Mouse (Mus musculus): ENCODE data around the gene Dennd2c.

Gene Dennd2c

GRCm38 (mm10) chr3:103102454-103103390 is at the start of gene Dennd2c:
TSS of gene Dennd2c (plus strand) at chr3:103102604.
- DNase-seq (ENCODE audit: low spot score): peak; percentile 90

- no peak for DNase-seq (ENCODE audit: low spot score)
Observed at GRCm38 (mm10) chr3:103056016-103056595, 46.3 kb upstream of the Dennd2c start.

- DNase-seq (ENCODE audit: low spot score): no peak
Observed at GRCm38 (mm10) chr3:103057752-103058151, 44.7 kb upstream of the Dennd2c start.

GRCm38 (mm10) chr3:103058207-103059157 is 43.9 kb upstream of the Dennd2c start, which contains the start of gene Nras:
TSS of gene Nras (plus strand) at chr3:103058285.
- peak; percentile 88 for DNase-seq (ENCODE audit: low spot score)

GRCm38 (mm10) chr3:103066927-103067326 is 35.5 kb upstream of the Dennd2c start:
- DNase-seq (ENCODE audit: low spot score): no peak

GRCm38 (mm10) chr3:103068971-103069370 is 33.4 kb upstream of the Dennd2c start:
- DNase-seq (ENCODE audit: low spot score): no peak

- no peak for DNase-seq (ENCODE audit: low spot score)
Observed at GRCm38 (mm10) chr3:103073771-103074170, 28.6 kb upstream of the Dennd2c start, which contains the start of gene Ampd1. TSS of gene Ampd1 (plus strand) at chr3:103074014.

- no peak for DNase-seq (ENCODE audit: low spot score)
Observed at GRCm38 (mm10) chr3:103075871-103076270, 26.5 kb upstream of the Dennd2c start.

GRCm38 (mm10) chr3:103076476-103076875 is 25.9 kb upstream of the Dennd2c start:
- no peak for DNase-seq (ENCODE audit: low spot score)

- no peak for DNase-seq (ENCODE audit: low spot score)
Observed at GRCm38 (mm10) chr3:103079301-103079700, 23.1 kb upstream of the Dennd2c start.

GRCm38 (mm10) chr3:103081051-103081450 is 21.4 kb upstream of the Dennd2c start:
- no peak for DNase-seq (ENCODE audit: low spot score)

GRCm38 (mm10) chr3:103081861-103082453 is 20.4 kb upstream of the Dennd2c start:
- DNase-seq (ENCODE audit: low spot score): no peak

- DNase-seq (ENCODE audit: low spot score): no peak
Observed at GRCm38 (mm10) chr3:103082761-103083160, 19.6 kb upstream of the Dennd2c start.

GRCm38 (mm10) chr3:103085986-103086385 is 16.4 kb upstream of the Dennd2c start:
- no peak for DNase-seq (ENCODE audit: low spot score)

GRCm38 (mm10) chr3:103091753-103092152 is 10.7 kb upstream of the Dennd2c start:
- DNase-seq (ENCODE audit: low spot score): no peak

- no peak for DNase-seq (ENCODE audit: low spot score)
Observed at GRCm38 (mm10) chr3:103098662-103099061, 3.7 kb upstream of the Dennd2c start.

GRCm38 (mm10) chr3:103099667-103100066 is 2.7 kb upstream of the Dennd2c start:
- DNase-seq (ENCODE audit: low spot score): no peak

GRCm38 (mm10) chr3:103100735-103101134 is 1.7 kb upstream of the Dennd2c start:
- DNase-seq (ENCODE audit: low spot score): peak; percentile 34

GRCm38 (mm10) chr3:103101194-103101593 is 1.2 kb upstream of the Dennd2c start:
- no peak for DNase-seq (ENCODE audit: low spot score)

GRCm38 (mm10) chr3:103101909-103102308 is 495 bp upstream of the Dennd2c start:
- DNase-seq (ENCODE audit: low spot score): peak; percentile 23

GRCm38 (mm10) chr3:103107565-103108240 is 5.3 kb downstream of the Dennd2c start:
- no peak for DNase-seq (ENCODE audit: low spot score)

Measured in c-Kit-positive CD71-positive TER-119-positive erythroid progenitor cells, embryonic 14.5 days (primary cell).